Mouse (Mus musculus) forelimb bud, embryonic 11.5 days (tissue): Measurements from ENCODE around the gene Pigv.
A peak's percentile ranks its signal among the peaks of the same experiment; 100 is the strongest.

Source experiments
- DNase-seq: peaks from one replicate; pipeline ENCODE4 v3.0.0-alpha.2; 2012; ENCODE audit warnings: low read depth, low spot score

The Pigv gene

DNA sequence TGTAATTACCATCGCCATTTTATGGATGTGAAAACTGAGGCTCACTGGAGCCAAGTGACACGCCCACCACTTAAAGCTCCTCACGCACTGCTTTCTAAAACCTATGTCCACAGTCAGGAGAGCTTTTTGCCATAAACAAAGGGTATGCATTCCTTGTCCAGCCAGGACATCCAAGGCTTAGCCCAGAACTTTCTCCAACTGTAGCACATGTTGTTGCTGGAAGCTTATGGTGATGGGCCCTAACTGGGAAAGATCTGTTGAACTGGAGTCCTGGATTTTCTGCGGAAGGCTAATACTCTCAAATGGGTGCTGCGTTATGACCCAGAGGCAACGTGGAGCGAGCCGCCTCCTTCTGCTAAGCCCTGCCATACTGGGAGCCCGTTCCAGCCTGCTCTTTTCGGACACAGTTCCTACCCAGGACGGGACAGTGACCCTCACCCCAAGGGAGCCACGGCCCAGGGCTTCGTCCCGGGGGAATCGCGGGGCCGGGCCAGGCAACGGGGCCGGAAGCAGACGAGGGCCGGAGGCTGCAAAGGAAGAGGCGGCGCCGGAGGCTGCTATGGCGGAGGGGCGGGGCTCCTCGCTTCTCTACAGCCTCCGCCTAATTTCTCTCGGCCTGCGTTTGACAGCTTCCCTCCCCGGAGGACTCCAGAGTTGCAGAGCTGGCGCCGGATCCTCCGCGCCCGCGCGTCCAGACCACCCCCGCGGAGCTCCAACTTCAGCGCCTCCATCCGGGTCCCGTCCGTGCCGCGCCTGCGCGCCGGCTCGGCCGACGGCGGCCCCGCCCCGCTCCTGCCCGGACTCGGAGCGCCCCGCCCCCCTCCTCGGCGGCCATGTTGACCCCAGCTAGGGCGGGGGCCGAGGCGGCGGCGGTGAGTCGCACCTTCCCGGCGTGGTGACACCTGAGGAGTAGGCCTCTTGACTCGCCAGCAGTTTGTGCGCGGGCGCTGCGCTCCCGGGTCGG, at the start of gene Pigv:
Gene Pigv, minus strand, starts transcription at position 767 of the 964 bp plus-strand sequence.
- peak; percentile 87 for DNase-seq

DNA sequence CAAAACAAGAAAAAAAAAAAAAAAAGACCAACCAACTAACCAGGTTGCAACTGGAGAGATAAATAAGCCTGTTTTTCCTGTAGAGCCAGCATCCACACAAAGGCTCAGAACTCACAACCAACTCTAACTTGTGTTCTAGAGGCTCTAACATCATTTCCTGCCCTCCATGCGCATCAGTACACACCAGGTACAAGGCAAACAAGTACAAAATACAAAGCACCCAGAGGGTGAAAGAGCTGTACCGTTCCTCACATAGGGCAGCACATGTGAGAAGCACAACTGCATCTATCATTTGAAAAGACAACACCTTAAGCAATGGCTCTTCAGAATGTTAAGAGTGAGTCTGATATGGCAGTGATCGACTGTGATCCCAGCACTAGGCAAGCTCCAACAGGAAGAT, 47.3 kb upstream of the Pigv start:
- no peak for DNase-seq

DNA sequence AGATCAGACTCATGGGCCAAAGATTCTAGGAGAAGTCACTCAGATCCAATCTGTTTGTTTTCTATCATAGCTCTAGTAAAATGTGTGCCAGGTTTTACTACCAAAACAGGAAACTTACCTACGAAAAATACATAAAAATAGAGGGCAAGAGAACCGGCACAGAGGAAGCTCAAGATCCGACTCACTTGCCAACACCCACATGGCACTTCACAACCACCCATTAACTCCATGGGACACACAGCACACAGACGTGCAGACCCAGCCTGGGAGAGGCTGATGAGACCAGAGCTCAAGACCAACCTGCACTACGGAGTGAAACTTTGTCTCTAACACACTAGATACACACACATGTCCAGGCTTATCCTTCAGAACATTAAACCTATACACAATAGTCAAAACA, 40.3 kb upstream of the Pigv start:
- no peak for DNase-seq

DNA sequence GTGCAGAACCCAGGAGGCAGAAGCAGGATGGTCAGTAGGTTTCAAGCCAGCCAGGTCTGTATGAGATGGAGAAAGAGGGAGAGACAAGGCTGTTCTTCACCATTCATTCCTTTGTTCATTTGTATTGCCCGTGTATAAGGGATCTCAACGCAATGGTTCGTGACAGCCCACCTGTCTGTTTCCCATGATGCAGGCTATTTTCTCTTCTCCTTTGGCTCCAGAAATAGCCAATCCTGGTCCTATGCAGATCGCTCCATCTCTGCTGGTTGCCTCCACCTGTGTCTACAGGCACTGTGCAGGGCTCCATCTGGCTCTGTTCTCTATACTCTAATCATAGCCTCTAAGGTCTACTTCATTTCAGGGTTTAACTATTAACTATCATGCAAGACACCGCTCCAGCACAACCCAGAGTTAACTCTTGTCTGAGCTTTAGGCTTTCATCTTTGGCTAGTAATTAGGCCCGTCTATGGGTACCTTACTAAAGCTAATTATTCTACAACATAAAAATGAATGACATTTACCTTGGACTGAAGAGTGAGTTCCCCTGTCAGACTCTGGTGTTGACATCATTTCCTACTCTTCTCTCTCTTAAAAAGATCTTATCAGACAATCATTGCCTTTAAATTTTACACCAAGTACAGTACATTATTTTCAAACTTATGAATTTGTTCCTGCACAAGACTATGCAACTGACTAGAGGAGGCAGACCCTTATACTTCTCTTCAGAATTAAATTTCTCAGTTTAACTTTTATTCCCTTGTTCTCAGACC, 39.0 kb upstream of the Pigv start:
- DNase-seq: no peak

DNA sequence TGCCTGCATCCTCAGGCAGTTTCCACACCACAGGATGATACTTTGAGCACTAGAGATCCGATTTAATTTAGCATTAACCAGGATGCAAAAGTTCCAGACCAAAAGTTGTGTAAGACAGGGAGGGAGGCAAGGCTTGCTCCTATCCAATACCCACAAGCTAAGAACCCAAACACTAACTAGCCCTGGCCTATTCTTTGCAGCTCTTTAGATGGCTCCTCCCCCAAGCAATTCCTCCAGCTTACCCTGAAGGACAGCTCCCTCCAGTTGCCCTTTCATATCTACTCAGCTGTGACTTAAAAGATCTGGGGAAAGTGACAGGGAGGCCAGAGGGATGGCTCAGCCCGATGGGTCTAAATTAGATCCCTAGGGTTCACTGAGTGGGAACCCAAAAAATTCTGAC, 36.9 kb upstream of the Pigv start:
- DNase-seq: no peak

DNA sequence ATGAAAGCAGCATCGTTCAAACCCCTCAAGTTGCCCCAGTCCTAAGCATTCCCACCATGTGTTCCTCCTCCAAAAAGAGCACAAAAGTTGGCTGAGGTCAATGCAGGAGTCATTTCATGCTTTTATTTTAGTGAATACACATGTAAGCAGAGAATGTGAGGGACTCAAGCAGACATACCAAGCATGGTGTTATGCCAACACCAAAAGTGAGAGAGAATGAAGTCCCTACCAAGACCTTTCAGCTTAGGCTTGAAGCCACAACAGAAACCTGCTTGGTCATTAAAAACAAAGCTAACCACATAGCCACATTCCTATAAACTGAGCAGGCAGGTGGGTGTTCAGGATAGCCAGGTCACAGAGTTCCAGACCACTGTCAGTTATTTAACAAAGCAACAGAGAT, 35.0 kb upstream of the Pigv start:
- DNase-seq: no peak

DNA sequence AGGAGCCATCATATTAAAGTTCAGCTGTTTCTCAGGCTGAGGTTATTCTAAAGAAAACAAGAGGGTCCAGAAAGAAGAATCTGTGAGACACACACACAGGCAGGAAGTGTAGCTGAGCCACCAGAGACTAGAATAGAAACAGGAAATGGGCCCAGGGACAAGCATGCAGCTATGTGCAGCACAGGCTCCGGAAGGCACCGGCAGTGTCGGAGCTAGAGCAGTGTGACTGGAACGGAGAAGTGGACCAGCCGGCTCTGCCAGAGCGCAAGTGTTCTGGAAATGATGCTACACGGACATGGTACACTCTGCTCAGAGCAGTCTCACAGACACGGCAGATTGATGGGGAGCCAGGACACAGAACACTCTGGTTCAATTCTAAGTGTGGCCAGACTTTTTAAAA, 34.5 kb upstream of the Pigv start:
- DNase-seq: no peak

DNA sequence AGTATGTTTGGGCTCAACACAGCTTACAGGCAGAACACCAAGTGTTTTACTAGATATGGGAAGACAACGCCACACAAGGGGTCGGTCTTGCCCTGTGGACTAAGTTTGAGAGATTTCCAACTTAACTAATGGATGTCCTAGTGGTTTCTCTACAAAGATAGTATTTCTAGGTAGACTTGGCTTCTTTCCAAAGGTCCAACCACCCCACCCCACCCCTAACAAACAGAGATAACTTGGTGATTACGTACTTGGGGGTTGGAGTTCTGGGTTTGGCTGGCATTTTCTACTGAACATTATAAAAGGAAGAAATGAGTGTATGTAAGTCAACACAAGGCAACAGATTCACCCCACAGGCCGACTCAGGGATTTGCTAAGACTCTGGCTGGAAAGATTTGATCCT, 32.6 kb upstream of the Pigv start:
- no peak for DNase-seq

DNA sequence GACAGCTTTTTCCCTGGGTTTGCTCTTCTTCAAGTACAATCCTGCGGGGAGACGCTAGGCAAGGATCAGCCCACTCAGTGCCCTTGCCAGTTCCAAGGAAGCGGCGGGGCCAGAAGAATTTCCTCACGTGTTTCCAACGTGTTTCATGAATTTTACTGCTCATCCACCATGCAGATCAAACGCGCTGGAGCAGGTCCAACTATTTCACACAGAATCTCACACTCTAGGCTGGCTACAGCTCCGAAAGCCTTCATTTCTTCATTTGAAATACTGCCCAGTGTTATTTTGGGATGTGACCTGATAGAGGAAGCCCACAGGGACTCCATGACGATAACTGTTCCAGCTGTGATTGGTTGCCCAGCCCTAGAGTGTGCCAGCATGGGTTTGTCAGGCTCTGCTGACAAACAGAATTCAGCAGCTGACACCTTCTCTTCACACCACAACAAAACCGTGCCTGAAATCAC, 28.5 kb upstream of the Pigv start:
- no peak for DNase-seq

DNA sequence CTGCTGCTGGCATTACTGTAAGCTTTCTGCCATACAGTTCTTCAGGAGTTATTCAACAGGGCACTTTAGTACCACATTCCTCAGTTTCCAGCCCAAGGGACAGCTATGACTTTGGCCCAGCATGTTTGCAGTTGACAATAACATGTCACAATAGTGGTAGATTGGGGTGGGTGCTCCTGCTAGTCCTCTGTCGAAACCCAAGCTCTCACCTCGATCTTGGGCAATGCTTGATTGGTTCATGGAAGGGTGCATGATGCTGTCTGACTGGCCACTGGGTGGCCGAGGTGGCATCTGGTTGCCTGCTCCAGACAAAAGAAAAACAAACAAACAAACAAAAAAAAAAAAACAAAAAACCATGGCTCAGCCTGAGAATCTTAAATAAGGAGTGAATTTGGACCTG, 22.9 kb upstream of the Pigv start:
- DNase-seq: no peak

DNA sequence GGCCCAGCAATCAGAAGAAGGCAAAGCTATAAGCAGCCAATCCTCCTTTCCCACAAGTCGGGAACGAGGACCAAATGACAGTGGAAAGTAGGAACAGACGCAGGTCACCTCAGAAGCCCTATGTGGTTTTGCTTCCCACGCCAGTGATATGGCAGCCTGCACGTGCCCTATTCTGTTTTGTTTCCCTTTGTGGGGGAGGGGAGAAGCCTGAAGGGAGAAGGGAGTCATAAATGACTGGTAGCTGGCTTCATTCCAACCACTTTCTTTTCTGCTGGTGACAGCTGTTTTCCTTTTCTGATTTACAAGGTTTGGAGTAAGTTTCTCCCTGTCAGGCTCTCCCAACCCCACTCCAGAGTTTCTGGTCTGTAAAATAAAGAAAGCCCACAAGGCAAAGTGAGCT, 17.8 kb upstream of the Pigv start:
- no peak for DNase-seq

DNA sequence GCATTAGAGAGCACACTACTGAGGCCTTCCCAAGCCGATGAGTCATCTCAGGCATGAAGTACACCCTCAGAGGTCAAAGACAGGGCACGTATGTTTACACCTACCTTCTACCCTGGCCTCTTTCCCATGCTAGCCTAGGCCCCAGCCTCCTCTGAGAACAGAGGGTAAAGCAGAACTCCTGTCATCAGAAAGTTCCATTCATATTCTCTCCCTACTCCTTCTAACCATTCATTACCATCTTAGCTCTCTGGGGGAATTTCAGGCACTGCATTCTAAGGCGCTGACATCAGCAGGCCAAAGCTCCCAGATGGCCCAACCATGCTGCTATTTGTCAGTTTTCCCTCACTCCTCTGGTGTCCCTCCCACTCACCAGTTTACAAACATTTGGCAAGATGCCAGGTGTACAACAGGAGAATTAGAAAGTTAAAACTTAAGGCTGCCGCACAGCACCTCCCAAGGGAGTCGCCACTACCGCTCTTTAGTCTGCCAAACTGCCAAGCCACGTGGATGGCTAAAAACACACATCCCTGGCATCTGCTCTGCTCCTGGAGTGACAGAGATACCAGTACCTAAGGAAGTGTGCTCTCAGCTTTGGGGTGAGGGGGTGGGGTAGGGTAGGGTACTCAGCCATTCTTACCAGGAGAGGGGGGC, 16.1 kb upstream of the Pigv start:
- DNase-seq: no peak

DNA sequence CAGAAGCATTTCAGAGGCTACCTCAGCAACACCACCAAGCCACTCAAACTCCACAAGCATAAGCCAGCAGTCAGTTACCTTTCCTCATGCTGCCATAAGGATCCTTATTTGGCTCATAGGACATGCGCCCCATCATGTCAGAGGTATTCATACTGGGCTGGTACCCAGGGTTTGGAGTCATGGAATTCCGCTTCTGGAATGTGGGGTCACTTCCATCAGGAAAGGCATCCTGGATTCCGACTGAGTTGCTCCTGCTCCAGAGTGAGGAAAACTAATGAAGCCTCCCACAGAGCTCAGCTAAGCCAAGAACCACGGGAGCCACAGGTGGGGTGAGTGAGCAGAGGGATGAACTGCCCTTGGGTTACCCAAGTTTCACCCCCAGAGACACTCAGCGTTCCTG, 14.7 kb upstream of the Pigv start:
- no peak for DNase-seq

DNA sequence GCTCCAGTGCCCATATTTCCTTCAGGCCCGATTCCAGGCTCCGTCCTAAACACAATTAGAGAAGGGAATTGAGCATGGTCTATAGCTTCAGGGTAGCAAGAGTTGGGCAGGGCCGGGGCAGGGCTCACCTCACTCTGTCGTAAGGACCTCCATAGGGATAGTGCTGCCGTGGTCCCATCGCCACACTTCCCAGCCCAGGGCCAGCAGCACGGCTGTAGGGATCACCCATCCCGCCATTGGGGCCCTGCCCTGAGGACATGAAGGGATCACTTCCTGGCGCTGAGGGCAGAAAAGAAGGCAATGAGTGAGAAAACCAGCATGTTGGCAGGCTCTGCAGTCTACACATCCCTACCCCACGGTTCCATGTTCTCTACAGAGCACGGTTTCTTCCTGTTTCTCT, 14.1 kb upstream of the Pigv start:
- no peak for DNase-seq

DNA sequence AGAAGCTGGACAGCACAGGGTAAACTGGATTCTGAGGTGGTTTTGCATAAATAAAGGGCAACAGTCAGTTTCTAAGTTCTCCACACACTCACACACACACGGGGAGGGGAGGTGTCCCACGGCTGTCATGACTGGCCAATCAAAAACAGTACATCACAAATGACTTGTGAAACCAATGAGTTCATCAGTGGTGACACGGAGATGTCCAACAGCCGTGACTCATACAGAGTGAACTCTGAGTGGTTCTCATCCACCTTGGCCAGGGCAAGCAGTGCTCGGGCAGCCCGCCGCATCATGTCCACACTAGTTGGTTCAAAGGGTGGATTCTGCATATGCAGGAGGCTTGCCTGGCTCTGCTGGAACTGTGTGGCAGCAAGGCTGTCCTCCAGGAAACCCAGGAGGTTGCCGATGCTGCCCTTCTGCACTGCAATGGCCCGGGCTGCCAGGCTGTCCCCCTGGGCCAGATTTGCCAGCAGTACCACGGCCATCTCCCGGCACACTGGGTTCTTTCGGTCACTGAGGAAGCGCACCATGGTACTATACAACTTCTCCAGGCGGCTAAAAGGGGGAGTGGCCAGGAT, 7.8 kb upstream of the Pigv start:
- no peak for DNase-seq

DNA sequence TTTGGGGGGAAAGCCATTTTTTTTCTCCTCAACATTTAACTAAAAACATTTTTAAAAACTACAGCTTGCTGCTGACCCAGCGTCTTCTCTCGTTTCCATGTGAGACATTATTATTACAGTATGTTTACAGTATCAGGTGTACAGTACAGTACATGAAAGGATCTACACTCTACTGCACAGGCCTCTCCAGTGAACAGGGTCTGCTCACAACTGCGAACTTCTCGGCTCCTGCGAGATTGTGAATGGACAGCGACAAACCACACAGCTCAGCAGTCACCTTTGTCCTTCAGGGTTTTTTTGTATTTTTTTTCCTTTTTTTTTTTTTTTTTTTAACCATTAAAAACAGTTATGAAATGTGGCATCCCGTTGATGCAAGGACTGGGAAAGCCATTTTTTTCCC, 7.2 kb upstream of the Pigv start:
- DNase-seq: no peak

DNA sequence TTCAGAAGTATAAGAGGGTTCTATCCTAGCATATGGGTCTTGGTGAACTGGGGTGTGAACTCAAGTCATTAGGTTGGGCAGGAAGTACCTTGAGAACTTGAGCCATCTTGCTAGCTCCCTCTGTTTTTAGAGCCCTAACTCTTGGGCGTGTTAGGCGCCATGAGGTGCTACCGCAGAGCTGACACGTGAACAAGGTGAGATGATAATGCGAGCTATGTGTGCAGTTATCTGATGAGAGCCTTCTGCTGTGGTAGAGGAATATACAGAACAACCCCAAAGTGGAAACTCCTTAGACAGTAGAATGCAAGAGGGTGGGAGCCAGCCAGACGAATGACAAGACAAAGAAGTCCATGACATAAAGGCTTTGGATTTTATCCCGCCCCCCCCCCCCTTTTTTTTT, 4.8 kb upstream of the Pigv start:
- no peak for DNase-seq

DNA sequence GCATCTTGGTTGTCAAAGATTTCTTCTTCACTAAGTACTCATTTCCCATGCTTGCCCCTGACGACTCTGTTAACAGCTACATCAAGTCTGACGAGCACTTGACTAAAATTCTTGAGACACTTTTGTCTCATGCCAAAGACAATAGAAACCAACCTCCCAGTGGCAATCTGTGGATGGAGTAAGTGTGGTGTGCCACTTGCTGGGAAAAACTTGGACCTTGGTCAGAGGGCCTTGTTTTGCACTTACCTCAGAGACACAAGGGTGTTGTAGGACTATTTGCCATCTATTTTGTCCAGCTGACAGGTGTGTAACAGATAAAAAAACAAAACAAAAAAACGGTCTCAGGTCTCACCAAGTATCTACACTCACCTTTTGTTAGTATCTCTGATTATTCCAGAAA, 3.7 kb upstream of the Pigv start:
- no peak for DNase-seq

DNA sequence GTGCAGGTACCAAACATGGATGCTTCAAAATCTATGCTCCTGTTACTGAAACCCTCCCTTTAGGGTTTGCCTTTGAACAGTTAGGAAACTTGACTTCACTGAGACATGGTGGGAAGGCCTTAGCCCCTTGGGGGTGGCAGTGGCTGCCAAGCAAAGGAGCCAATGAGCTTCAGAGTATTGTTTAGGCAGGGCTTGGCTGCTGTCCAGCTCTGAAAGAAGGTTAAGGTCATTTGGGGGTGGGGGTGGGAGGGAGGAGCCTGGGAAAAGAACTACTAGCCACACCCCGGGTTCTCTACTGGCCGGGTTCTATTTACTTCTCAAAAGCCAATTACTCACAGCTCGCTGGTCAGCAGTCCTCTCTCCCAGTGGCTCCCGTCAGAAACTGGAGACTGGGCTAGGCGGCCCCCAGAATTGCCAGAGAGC, 3.2 kb upstream of the Pigv start:
- DNase-seq: peak; percentile 60

DNA sequence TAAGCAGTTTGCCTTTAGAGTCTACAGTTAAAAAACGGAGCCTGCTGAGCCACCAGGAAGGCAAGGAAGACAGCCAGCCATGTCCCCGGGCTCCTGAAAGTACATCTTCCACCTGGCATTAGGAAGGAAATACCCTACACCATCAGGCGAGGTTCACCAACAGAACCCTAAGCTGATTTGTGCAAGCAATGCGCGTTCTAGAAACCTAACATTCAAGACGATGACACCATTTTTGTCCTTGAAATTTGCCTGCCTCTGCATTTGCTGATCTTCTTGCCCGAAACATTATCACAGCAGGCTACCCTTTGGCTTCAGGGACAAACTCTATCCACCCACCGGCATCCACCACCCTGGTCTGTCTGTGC, 1.9 kb upstream of the Pigv start:
- no peak for DNase-seq

DNA sequence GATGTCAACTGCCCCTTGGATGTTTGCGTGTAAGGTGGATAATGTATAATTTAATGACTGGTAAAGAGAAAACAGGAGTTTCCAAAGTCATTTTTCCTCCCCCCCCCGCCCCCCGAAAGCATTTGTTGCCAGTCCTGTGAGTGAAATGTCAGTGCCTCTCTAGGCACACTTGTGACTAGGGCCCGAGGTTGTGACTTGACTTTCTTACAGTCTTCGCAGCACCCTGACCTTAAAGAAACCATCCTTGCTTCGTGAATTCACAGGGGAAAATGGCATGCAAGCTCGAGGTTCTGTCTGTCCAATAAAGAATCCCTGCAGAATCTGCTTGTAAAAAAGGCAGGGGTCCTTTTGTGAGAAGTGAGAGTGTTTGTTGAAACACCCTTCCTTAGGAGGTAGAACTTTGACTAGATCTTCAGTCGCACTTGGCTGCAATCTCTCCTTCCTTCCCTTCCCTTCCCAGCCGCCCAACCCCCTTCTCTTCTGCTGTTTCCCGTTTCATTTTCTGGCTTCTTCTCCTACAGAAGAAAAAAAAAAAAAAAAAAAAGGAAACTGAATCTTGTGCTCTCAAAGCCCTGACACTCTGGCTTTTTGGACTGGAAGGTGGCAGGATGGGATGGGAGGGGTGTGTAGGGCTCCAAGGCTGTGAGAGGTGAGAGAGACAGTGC, 1.4 kb upstream of the Pigv start:
- no peak for DNase-seq
